Mouse (Mus musculus) CH12.LX (cell line): ENCODE measurements around the gene Cds1. TPM values are rescaled to one million over a fixed set of nuclear protein-coding genes. Genes with fewer than 3 reads are reported as not detected.

Source experiments
- DNase-seq: peaks from one replicate; pipeline ENCODE4 v3.0.0-alpha.2; 2013; ENCODE audit errors: extremely low read depth
- H3K27ac ChIP-seq: 2 replicates; pipeline ENCODE4 v1.5.1; 2012; ENCODE audit warnings: low read depth, mild to moderate bottlenecking, control low read depth, moderate library complexity; ENCODE audit not compliant: insufficient read depth
- H3K27me3 ChIP-seq: replicated peaks from 2 replicates; pipeline ENCODE3; 2012; ENCODE audit warnings: inconsistent platforms
- H3K36me3 ChIP-seq, 2 experiments: replicated peaks in 1 of 2; 2 replicates each; pipeline versions ENCODE3 to v1.6.1; 2012; ENCODE audit warnings: inconsistent platforms in 1 of 2, low read length in 1 of 2, mild to moderate bottlenecking in 1 of 2, mixed read lengths in 1 of 2, moderate library complexity in 1 of 2; ENCODE audit not compliant: control insufficient read depth in 1 of 2, insufficient read depth in 1 of 2
- H3K4me1 ChIP-seq, 2 experiments: 2 replicates each; pipeline ENCODE4 v1.6.1; 2012; ENCODE audit warnings: inconsistent platforms in 1 of 2, moderate library complexity in 1 of 2; ENCODE audit not compliant: insufficient read depth in 2 of 2, control insufficient read depth in 1 of 2
- H3K4me2 ChIP-seq: 2 replicates; pipeline ENCODE4 v1.6.1; 2012; ENCODE audit warnings: low read depth, mild to moderate bottlenecking, control low read depth; ENCODE audit not compliant: poor library complexity, insufficient read depth, severe bottlenecking
- H3K4me3 ChIP-seq, 3 experiments: fragments of 150-350 bp in 1 of 3; sonication (generic) in 1 of 3; replicated peaks in 1 of 3; 2 replicates each; pipeline versions ENCODE3 to v1.5.1; 2011 to 2012; ENCODE audit warnings: low read depth in 2 of 3, low read length in 2 of 3, mild to moderate bottlenecking in 2 of 3, moderate library complexity in 2 of 3, control low read depth in 1 of 3, improper control_type of control experiment in 1 of 3, inconsistent platforms in 1 of 3, mixed read lengths in 1 of 3; ENCODE audit not compliant: poor library complexity in 1 of 3
- H3K79me2 ChIP-seq: replicated peaks from 2 replicates; pipeline ENCODE4 v1.6.1; 2012; ENCODE audit warnings: mild to moderate bottlenecking, moderate library complexity; ENCODE audit not compliant: control insufficient read depth, poor library complexity, insufficient read depth, severe bottlenecking; ENCODE audit errors: extremely low read depth
- H3K9ac ChIP-seq: 2 replicates; pipeline ENCODE4 v1.6.1; 2012; ENCODE audit warnings: low read depth, mild to moderate bottlenecking, control low read depth, moderate library complexity; ENCODE audit not compliant: insufficient read depth
- H3K9me3 ChIP-seq: replicated peaks from 2 replicates; pipeline ENCODE3; 2012; ENCODE audit warnings: low read length, inconsistent platforms, mixed read lengths
- CHD1 ChIP-seq: IDR thresholded peaks from 2 replicates; pipeline ENCODE4 v1.6.1; 2012; ENCODE audit warnings: low read depth, low read length, improper control_type of control experiment, inconsistent platforms
- CTCF ChIP-seq, 2 experiments: IDR thresholded peaks in 1 of 2; conservative IDR thresholded peaks in 1 of 2; 2 replicates each; pipeline ENCODE4 v1.5.1; 2011 to 2012; ENCODE audit warnings: low read depth in 2 of 2, low read length in 2 of 2, improper control_type of control experiment in 1 of 2, inconsistent platforms in 1 of 2, mild to moderate bottlenecking in 1 of 2, moderate library complexity in 1 of 2
- E2F4 ChIP-seq: IDR thresholded peaks from 2 replicates; pipeline ENCODE4 v1.6.1; 2011; ENCODE audit warnings: low read depth, low read length, improper control_type of control experiment; ENCODE audit not compliant: insufficient replicate concordance
- ELF1 ChIP-seq: IDR thresholded peaks from 2 replicates; pipeline ENCODE4 v1.6.1; 2014; ENCODE audit warnings: low read depth, mild to moderate bottlenecking, inconsistent platforms, low read length, improper control_type of control experiment
- EP300 ChIP-seq: IDR thresholded peaks from 2 replicates; pipeline ENCODE4 v1.6.1; 2011; ENCODE audit warnings: low read length, improper control_type of control experiment
- ETS1 ChIP-seq: conservative IDR thresholded peaks from 2 replicates; pipeline ENCODE4 v1.6.1; 2012; ENCODE audit warnings: low read depth, mild to moderate bottlenecking, inconsistent platforms, low read length, improper control_type of control experiment, moderate library complexity
- HCFC1 ChIP-seq: IDR thresholded peaks from 2 replicates; pipeline ENCODE4 v1.6.1; 2012; ENCODE audit warnings: low read depth, mild to moderate bottlenecking, inconsistent platforms, low read length, improper control_type of control experiment
- IRF4 ChIP-seq: IDR thresholded peaks from 2 replicates; pipeline ENCODE4 v1.6.1; 2014; ENCODE audit warnings: low read depth, mild to moderate bottlenecking, inconsistent platforms, low read length, improper control_type of control experiment
- MAX ChIP-seq: IDR thresholded peaks from 2 replicates; pipeline ENCODE4 v1.6.1; 2011; ENCODE audit warnings: low read length, improper control_type of control experiment
- MAZ ChIP-seq: IDR thresholded peaks from 2 replicates; pipeline ENCODE4 v1.6.1; 2012; ENCODE audit warnings: low read depth, mild to moderate bottlenecking, inconsistent platforms, low read length, improper control_type of control experiment, moderate library complexity
- MEF2A ChIP-seq: IDR thresholded peaks from 2 replicates; pipeline ENCODE4 v1.6.1; 2014; ENCODE audit warnings: low read depth, mild to moderate bottlenecking, inconsistent platforms, low read length, improper control_type of control experiment, borderline replicate concordance
- MXI1 ChIP-seq: IDR thresholded peaks from 2 replicates; pipeline ENCODE4 v1.6.1; 2011; ENCODE audit warnings: mild to moderate bottlenecking, low read depth, low read length, improper control_type of control experiment
- MYC ChIP-seq: IDR thresholded peaks from 2 replicates; pipeline ENCODE4 v1.6.1; 2011; ENCODE audit warnings: low read depth, mild to moderate bottlenecking, improper control_type of control experiment, low read length
- NELFE ChIP-seq: IDR thresholded peaks from 2 replicates; pipeline ENCODE4 v1.6.1; 2011; ENCODE audit warnings: low read depth, low read length, improper control_type of control experiment
- PAX5 ChIP-seq: IDR thresholded peaks from 2 replicates; pipeline ENCODE4 v1.6.1; 2012; ENCODE audit warnings: low read length, inconsistent platforms, mixed read lengths
- POLR2A ChIP-seq: IDR thresholded peaks from 2 replicates; pipeline ENCODE4 v1.6.1; 2011; ENCODE audit warnings: low read depth, mild to moderate bottlenecking, improper control_type of control experiment, low read length
- RCOR1 ChIP-seq: conservative IDR thresholded peaks from 2 replicates; pipeline ENCODE4 v1.6.1; 2012; ENCODE audit warnings: low read depth, mild to moderate bottlenecking, inconsistent platforms, low read length, improper control_type of control experiment
- TBP ChIP-seq: conservative IDR thresholded peaks from 2 replicates; pipeline ENCODE4 v1.6.1; 2011; ENCODE audit warnings: low read depth, low read length, improper control_type of control experiment
- UBTF ChIP-seq: IDR thresholded peaks from 2 replicates; pipeline ENCODE4 v1.6.1; 2012; ENCODE audit warnings: low read depth, mild to moderate bottlenecking, inconsistent platforms, low read length, improper control_type of control experiment, moderate library complexity
- USF2 ChIP-seq: conservative IDR thresholded peaks from 2 replicates; pipeline ENCODE4 v1.6.1; 2011; ENCODE audit warnings: low read depth, low read length, improper control_type of control experiment
- ZC3H11A ChIP-seq: IDR thresholded peaks from 2 replicates; pipeline ENCODE4 v1.6.1; 2012; ENCODE audit warnings: low read depth, mild to moderate bottlenecking, inconsistent platforms, low read length, improper control_type of control experiment
- ZMIZ1 ChIP-seq: IDR thresholded peaks from 2 replicates; pipeline ENCODE4 v1.6.1; 2012; ENCODE audit warnings: low read depth, mild to moderate bottlenecking, inconsistent platforms, low read length, improper control_type of control experiment
- dilution Hi-C: fragments of 300-500 bp; cut with MboI; formaldehyde crosslinking; loops from 2 replicates; pipeline ENCODE4 v1.14.3; 2020; ENCODE audit warnings: low sequenced_read_pairs; ENCODE audit not compliant: extremely low pct_unique_long_range_greater_than_20kb, extremely low pct_ligation_motif_present
- in situ Hi-C: fragments of 300-500 bp; cut with MboI; formaldehyde crosslinking; loops from 3 replicates; pipeline ENCODE4 v1.14.3; 2019; ENCODE audit warnings: low sequenced_read_pairs, low pct_ligation_motif_present, low pct_unique_long_range_greater_than_20kb, mixed read lengths
- polyA plus RNA-seq: library from polyadenylated mRNA; unstranded; fragments of >175 nt; gene quantifications from 2 replicates; pipeline ENCODE4 v1.2.1, GENCODE M21; 2012; ENCODE audit warnings: low read depth; ENCODE audit not compliant: insufficient read length
- total RNA-seq, 2 experiments: library from RNA; depleted of rRNA; stranded (reverse); fragments of 300-350 nt in 1 of 2; fragments of >200 nt in 1 of 2; gene quantifications; 2 replicates each; pipeline ENCODE4 v1.2.3; 2012 to 2014

Gene Cds1
- total and polyA plus RNA-seq, 3 experiments, result not detected

GRCm38 (mm10) chr5:101772621-101773020, 7.7 kb downstream of the Cds1 start:
- Histone ChIP-seq H3K4me2 (no peak overlapping the region), H3K36me3 (no peaks in the 10 kb centered on the region), H3K4me1 (no peaks in the 10 kb centered on the region), H3K9ac (no peak overlapping the region), H3K27me3 (no peaks in the 10 kb centered on the region), H3K4me3 (no peak overlapping the region), H3K27ac (no peak overlapping the region), H3K79me2 (no peaks in the 10 kb centered on the region), H3K9me3 (peaks cover 87% of the 10 kb centered on the region)
- dilution Hi-C loops, result no loop called here
- in situ Hi-C loops, result no loop called here
- TF ChIP-seq EP300 (no peak), NELFE (no peak), ELF1 (no peak)
- no peak for DNase-seq

- H3K79me2 ChIP-seq, result no peaks in the 10 kb centered on the region
- no peaks in the 10 kb centered on the region for H3K27me3 ChIP-seq
- H3K4me2 ChIP-seq, result no peak overlapping the region
- TF ChIP-seq MXI1 (no peak), MAX (no peak), ETS1 (no peak), MYC (no peak), CHD1 (no peak), CTCF (conservative IDR thresholded peaks at IDR 0.05 in 1 of 2, IDR thresholded peaks at IDR 0.05 in 1 of 2; ENCODE audit: low read depth in 2 of 2, low read length in 2 of 2) (no peak), POLR2A (no peak), E2F4 (no peak), TBP (no peak), PAX5 (no peak), UBTF (no peak), EP300 (no peak), ZC3H11A (no peak), IRF4 (no peak)
- H3K27ac ChIP-seq, result no peak overlapping the region
- no peaks in the 10 kb centered on the region for H3K4me1 ChIP-seq
- in situ Hi-C loops, result no loop called here
- H3K4me3 ChIP-seq, result no peak overlapping the region
- DNase-seq, result no peak
- dilution Hi-C loops, result no loop called here
- H3K36me3 ChIP-seq, result no peaks in the 10 kb centered on the region
- no peak overlapping the region for H3K9ac ChIP-seq
- peaks cover 88% of the 10 kb centered on the region for H3K9me3 ChIP-seq
These were observed 10.3 kb downstream of the Cds1 start for GRCm38 (mm10) chr5:101775262-101775661.

DNA sequence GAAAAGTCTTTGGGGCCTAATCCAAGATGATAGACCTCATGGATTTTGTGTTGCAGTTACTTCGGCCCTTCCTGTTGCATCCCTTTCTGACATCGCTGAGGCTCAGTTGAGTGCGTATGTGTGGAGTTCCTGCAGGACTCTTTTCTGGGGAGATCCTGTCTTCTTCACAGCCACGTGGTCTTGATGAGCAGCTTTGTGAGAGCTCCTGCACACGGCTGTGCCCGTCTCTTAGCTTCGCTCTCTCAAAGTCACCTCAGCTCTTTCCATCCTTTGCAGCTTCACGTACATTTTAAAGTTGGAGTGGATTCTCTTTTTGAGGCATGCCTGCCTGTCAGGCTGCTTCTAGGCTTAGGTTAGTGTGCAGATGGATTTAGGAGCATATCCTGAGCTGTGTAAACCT, 11.6 kb downstream of the Cds1 start:
- TF ChIP-seq MAZ (no peak), USF2 (no peak), MYC (no peak), ZMIZ1 (no peak), RCOR1 (no peak), HCFC1 (no peak), CHD1 (no peak), E2F4 (no peak), MEF2A (no peak), CTCF (conservative IDR thresholded peaks at IDR 0.05 in 1 of 2, IDR thresholded peaks at IDR 0.05 in 1 of 2; ENCODE audit: low read depth in 2 of 2, low read length in 2 of 2) (no peak), EP300 (no peak)
- no peak for DNase-seq
- H3K9me3 ChIP-seq, result peaks cover 91% of the 10 kb centered on the region
- no peaks in the 10 kb centered on the region for H3K36me3 ChIP-seq
- no peak overlapping the region for H3K4me2 ChIP-seq
- H3K9ac ChIP-seq, result no peak overlapping the region
- no peaks in the 10 kb centered on the region for H3K79me2 ChIP-seq
- H3K4me1 ChIP-seq, result no peaks in the 10 kb centered on the region
- dilution Hi-C loops (no loop called here), in situ Hi-C loops (no loop called here)
- no peaks in the 10 kb centered on the region for H3K27me3 ChIP-seq
- no peak overlapping the region for H3K27ac ChIP-seq
- H3K4me3 ChIP-seq, result no peak overlapping the region
